Mouse (Mus musculus): ENCODE data around the gene Gm43552.
A peak's percentile ranks its signal among the peaks of the same experiment; 100 is the strongest.
"Not testable (repeated sequence)": the region's sequence is repeated elsewhere in the genome, so short reads cannot be mapped to it uniquely, and the experiment has no call there.

Gm43552 gene

DNA sequence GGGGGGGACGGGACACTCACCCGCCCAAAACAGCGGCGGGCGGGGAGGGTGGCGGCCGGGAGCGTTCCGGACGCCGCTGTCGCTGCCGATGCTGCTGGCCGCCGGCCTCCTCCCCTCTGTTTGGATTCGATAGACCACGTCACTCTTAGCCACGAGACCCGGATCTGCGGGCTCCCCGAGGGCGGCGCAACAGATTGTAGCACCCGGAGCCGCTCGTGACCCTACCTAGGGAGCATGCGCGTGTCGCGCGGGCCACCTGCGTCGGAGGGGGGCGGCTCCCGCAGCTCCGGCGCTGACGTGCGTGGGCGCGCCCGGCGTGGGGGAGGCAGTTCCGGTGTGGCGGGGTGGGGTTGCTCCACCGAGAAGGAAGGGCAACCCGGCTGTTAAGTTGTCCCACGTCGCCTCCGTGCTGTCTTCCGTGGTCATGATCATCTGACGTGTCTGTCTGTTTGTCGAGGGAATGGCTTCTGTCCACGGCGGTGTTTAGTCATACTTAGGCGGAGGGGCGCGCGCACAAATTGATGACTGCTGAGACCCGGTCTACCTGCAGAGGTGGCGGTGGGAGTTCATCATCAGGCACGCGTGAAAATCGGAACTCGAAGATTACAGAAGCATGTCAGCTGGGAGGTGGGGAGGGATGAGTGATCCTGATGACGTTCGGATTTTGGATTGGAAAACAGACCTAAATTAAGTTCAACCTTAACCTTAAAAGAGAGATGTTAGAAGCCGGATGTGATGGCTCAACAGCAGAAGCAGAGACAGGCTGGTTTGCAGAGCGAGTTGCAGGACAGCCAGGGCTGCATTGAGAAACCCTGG lies at the start of gene Gm43552:
Gene Gm43552, minus strand, starts transcription at position 118 of the 816 bp plus-strand sequence.
- peak; percentile 95 for DNase-seq

DNA sequence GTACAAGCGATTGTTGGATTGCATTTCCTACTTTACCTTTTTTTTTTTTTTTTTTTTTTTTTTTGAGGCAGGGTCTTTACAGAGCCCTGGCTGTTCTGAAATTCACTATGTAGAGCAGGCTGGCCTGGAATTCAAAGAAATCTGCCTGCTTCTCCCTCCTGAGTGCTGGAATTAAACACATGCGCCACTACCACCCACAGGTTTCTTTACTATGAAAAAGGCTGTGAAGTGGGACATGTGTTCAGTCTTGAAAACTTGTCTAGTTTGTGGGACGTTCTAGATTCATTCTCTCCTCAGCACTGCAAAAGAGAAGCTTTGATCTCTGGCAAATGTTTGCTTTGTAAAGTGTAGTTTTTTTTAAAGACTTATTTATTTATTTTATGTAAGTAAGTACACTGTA lies 49.3 kb upstream of the Gm43552 start:
- DNase-seq, result no peak

DNA sequence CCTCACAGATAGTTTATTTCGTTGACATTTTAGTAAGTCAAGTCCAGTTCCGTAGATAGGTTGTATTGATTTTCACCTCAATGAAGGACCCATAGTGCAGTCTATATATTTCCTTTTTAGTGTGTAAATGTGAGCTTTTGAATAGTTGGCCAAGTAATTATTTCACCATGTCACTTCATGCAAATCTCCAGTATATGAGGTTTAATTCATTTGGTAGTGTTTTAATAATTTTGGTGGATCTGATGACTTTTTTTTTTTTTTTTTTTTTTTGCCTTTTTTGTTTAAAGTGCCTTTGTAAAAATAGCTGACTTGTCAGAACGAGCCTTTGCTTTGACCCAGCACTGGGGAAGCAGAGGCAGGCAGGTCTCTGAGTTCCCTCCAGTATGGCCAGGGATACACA lies 47.2 kb upstream of the Gm43552 start:
- no peak for DNase-seq

DNA sequence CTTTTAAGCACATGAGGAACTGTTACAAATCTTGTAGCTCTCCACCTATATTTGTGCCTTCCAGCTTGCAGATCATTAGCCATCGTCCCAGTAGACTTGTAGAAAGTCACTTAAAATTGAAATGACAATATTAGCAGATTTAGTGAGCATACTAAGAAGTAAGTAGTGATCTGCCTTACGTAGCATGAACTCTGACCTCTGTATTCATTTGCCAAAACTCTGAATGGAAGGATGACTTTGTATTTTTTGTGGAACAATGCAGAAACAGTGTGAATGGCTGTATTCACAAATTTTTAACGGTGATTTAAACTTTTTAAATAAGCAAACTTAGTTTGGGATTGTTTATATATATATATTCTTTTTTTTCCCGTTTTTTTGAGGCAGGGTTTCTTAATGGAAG lies 46.2 kb upstream of the Gm43552 start:
- DNase-seq, result no peak

DNA sequence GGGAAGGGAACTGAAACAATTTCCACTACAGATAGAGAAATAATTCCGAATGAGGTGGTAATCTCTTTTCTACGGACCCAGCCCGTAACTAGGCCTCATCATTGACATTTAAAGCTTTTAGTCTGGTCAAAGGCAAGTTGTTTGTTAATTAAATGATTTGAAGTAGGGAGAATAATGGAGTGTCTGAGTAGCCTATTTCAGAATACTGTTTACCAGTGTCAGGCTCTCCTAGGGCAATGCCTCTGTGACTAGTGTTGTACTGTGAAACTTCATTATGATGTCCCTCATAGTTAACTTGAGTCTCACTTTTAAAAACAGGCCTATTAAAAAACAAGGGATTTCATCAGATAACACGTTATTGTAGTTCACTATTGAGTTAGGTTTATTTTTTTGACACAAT lies 45.5 kb upstream of the Gm43552 start:
- no peak for DNase-seq

DNA sequence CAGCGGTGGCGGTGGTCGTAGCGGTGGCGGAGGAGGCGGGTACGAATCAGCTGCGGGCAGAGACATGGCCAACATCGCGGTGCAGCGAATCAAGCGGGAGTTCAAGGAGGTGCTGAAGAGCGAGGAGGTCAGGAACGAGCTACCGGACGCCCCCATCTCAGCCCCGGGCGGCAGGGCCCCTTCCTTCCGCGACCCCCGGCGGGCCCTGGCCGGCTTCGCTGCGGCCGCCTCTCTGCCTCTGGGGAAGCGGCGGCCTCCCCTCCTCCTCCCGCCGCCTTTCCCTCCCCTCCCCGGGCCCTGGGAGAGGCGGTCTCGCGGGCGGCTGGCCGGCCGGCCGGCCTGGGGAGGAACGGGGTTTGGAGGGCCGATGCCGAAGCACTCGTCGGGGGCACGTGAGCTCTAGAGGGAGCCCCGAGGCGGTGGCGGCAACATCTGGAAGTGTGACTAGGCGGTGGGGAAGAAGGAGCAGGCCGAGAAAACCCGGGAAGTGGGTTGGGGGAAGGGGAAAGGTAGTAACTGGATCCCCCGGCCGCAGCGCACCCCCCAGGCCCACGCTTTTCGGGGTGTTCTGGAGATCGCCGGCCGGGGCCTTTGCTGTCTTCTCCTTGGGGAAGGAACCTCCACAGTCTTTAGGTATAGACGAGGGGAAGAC lies 44.9 kb upstream of the Gm43552 start:
- peak; percentile 52 for DNase-seq

DNA sequence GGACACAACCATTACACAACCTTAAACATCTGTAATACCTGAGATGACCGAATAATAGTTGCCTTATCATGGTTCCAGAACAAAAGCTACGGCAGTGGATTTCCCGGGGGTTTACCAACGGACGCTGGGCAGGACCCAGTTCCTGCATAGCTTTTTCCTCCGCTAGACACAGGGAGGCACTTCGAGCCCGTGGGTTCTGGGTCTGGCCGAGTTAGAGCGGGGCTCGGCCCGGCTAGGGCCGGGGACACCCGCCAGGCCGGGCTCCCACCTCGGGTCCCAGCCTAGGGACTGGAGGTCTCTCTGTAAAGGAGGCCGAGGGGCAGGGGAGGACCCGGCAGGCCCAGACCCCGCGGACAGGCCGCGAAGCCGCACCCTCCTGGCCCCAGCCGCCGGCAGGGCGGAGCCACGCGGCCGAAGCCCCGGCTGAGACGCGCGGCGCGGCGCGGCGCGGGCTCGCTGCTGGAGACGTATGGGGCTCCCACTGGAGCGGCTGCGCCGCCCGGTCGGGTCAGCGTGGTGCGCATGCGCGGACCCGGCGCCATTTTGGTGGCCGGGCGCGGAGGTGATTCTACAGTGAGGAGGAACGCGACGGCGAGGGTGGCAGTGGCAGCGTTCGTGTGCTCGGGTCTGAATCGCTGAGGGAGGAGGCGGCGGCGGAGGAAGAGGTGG lies 44.3 kb upstream of the Gm43552 start, which contains the start of the genes Smim14 and Ube2k:
Gene Smim14, minus strand, starts transcription at position 434 of the 669 bp plus-strand sequence.
Gene Ube2k, plus strand, starts transcription at position 483 of the 669 bp plus-strand sequence.
- peak; percentile 95 for DNase-seq

DNA sequence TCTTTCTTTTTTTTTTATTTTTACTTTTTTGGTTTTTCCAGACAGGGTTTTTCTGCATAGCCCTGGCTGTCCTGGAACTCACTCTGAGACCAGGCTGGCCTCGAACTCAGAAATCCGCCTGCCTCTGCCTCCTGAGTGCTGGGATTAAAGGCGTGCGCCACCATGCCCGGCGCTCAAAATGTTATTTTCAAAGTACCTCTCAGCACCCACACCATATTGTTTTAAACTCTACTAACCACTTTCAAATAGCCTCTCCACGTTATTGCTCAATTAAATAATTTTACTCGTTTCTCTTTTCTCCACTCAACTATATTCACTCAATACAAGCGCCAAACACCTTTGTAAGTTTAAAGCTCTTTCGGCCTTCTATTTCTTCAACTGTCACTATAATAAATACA lies 43.4 kb upstream of the Gm43552 start:
- not testable (repeated sequence) for DNase-seq

DNA sequence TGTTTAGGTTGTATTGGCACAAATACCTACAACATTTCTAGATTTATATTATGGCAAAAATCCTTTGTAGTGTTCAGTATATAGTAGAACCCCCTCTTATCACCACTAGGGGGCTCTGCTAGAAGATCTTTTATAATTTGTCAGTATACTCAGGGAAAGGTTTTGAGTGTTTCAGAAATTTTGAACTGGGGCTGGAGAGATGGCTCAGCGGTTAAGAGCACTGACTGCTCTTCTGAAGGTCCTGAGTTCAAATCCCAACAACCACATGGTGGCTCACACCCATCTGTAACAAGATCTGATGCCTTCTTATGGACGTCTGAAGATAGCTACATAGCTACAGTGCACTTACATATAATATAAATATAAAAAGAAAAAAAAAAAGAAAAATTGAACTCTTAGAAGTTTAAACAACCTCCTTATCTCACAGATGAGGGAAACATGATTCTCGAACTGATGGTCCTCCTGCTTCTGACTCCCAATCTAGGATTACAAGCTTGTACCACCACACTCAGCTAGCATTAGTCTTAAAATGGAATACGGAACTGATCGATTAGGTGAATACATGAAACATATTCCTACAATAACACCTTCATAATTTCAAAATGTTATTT lies 42.9 kb upstream of the Gm43552 start:
- peak; percentile 56 for DNase-seq

DNA sequence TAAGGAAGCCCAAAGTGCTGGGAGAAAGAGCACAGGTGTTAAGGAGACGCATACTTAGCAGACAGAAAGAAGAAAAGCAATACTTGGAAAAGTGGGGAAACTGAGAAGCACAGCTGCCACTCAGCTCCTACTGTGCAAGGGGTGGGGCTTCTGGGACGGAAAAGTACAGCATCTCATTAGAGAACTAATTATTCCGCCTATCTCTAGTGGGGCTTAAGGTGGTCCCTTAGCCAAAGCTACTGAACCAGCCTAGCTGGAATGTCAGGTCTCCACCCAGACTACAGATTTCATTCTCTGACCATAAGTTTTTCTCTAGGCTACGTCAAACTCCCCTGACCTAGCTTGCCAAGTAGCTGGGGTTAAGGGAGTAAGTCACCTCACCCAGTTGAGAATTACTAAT lies 41.9 kb upstream of the Gm43552 start:
- DNase-seq, result no peak

DNA sequence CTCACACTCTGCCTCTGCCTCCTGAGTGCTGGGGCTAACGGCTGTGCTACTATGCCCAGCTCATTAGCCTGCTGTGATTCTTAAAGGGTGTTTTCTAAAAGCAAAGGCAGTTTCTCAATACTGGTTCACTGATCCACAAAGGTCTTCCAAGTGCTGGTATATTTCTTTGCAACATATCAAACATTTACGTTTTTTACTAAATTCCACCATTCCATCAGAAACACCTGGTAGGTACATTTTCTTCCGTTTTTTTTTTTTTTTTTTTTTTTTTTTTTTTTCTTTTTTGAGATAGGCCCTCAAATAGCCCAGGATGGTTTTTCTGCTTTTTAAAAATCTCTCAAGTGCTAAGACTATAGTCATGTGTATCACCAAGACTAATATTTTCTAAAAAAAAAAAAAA lies 38.6 kb upstream of the Gm43552 start:
- no peak for DNase-seq

DNA sequence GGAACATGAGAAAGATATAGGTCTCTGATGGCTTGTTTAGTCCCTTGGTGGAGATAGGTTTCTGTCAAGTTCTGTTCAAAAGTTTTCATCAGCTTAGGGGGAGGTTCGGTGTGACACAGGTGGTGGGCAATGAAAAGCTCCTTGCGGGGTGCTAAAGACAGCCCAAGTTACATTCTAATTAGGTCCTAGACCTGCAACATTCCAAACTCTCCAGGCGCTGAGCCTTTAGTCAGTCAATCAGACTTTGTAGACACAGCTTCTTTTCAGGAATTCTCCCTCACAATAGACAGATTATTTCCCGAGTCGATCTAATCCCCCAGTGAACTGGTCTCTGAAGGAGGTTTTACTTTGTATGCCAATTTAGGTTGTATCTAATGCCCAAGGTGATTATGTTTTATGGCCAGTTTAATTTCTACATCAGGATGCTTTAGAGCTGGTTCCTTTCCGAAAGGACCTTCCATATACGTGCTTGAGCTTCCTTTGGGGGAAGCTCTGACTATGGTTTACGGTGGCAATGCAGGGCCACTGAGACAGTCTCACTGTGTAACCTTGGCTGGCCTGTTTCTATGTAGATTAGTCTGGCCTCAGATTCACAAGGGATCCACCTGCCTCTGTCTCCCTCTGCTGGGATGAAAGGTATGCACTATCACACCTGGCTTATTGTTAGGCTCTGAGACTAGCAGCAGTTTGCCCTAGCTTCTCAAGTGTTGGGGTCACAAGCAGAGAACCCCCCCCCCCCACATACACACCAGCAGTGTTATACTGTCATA lies 33.2 kb upstream of the Gm43552 start:
- peak; percentile 20 for DNase-seq

DNA sequence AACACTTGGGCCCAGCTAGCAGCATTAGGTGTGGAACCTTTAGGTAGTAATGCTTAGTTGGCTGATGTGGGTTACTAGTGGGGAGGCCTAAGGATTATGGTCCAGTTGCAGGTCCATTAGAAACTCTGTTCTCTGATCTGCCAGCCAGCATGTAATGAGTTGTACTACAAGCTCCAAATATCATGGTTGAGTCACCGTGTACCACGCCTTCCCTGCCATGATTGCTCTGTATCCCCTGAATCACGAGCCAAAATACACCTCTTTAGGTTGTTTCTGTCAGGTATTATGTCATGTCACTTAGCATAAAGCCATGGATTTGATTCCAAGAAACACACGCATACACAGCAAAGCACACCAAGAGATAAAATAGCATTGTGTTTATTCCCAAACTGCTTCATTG lies 32.2 kb upstream of the Gm43552 start:
- no peak for DNase-seq

DNA sequence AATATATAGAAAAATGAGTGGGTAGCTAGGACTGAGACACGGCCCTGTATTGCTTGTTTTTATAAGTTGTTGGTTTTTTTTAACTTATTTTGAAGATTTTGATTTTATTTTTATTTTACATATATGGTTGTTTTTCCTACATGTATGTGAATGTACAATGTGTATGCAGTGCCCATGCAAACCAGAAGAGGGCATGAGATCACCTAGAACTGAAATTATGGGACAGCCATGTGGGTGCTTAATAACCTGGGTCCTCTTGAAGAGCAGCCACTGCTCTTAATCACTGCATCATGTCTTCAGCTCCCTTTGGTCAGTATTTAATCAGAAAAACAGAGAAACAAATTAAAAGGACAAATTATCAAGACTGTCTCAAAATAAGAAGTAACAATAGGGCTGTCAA lies 29.2 kb upstream of the Gm43552 start:
- peak; percentile 18 for DNase-seq

DNA sequence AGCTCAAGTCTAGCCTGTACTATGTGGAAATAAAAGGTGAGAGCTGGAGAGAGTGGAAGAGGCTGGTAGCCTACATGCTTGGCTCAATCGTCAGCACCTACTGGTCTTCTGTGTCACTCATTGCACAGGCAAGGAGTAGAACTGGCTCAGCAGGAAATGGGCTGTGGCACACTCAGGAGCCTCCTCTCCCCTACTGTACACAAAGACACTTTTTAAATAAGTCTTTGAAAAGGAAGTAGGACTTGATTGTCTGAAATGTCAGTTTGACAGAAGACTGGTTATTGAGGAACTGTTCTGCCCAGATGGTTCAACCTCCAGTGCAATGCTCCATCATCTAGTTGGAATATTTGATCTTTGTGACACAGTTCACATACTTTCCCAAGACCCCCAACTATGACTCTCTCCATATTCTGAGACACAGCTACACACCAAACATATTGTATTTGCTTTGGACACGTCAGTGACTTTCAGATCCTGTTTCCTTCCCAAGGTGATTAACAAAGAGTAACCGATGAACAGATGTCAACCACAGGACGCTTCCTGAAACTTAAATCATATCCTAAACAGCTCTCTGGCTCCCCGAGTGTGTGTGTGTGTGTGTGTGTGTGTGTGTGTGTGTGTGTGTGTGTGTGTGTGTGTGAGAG lies 22.1 kb upstream of the Gm43552 start:
- DNase-seq, result peak; percentile 36

DNA sequence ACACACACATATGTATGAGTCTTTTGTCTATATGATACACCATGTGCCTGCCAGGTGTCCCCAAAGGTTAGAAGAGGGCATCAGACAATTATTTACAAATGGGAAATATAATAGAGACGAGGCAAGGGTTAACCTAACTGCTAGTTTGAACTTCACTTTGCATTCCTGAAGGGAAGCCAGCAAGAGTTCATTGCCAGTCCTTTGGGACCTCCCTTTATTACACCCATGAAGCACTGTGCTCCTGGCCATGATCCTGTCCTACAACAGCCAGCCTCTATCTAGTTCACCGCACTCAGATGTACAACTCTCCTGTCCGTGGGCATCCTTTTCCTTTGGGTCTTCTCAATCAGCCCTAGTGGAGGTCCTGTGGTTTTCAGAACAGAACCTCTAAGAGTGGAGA lies 20.9 kb upstream of the Gm43552 start:
- no peak for DNase-seq

DNA sequence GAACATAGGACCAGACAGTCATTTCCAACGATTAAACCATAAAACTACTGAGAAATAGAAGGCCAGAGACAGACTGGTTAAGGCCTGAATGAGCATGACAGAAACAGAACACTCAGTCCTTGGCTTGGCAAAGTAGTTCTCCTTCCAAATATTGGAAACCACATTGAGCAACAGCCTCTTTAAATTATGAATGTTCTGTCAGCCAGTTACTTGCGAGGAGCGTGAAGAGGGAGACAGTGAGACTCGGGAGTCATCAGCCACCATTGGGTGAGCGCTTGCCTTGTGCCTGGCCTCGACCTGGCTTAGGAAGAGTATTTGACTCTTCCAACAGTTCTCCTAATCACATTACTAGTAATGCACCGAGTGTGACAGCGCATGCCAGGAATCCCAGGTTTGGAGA lies 15.8 kb upstream of the Gm43552 start:
- DNase-seq, result no peak

DNA sequence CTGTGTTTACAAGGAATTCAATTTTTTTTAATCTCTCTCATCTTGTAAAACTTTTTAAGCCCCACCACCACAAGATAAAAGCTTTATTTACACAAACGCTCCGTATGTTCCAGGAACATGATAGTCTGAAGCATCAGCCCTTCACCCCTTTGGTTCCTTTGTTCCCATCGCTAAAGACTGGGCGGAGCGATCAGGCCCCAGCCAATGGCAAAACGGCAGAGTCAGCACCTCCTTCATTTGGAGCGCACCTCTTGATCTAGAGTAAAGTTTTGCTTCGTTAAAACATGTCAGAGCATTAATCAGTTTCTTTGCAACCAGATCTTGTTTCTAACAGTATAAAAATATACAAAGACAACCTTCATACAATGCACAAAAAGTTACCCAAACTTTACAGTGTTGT lies 13.2 kb upstream of the Gm43552 start:
- peak; percentile 49 for DNase-seq

DNA sequence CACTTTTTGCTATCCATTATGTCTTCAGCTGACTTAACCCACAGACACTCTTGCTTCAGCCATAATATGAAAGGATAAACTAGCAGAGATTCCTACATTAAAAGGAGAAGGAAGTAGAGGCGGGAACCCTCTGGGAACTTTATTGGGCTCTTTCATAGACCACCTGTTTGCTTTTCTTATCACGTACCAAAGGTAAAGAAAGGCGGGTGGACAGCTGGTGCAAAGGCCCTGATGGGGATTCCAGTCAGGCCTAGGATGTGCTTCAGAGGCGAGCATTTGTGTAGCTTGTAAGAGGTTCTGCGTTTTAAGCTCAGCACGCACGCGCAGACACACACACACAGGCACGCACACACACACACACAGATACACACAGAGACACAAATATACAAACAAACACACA lies 8.8 kb upstream of the Gm43552 start:
- DNase-seq, result no peak

DNA sequence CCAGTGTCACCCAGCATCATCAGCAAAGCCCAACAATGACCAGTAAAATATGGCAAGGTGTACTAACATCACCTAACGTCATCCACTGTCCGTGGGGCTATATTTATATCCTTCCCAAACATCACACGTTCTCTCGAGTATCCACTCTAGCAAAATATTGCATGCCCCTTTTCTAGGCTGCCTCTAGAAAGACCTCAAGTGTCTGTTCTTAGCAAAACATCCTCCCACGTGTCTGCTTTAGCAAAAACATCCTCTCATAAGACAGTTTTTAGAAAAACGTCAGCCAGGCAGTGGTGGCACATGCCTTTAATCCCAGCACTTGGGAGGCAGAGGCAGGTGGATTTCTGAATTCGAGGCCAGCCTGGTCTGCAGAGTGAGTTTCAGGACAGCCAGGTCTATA lies 7.6 kb upstream of the Gm43552 start:
- no peak for DNase-seq

DNA sequence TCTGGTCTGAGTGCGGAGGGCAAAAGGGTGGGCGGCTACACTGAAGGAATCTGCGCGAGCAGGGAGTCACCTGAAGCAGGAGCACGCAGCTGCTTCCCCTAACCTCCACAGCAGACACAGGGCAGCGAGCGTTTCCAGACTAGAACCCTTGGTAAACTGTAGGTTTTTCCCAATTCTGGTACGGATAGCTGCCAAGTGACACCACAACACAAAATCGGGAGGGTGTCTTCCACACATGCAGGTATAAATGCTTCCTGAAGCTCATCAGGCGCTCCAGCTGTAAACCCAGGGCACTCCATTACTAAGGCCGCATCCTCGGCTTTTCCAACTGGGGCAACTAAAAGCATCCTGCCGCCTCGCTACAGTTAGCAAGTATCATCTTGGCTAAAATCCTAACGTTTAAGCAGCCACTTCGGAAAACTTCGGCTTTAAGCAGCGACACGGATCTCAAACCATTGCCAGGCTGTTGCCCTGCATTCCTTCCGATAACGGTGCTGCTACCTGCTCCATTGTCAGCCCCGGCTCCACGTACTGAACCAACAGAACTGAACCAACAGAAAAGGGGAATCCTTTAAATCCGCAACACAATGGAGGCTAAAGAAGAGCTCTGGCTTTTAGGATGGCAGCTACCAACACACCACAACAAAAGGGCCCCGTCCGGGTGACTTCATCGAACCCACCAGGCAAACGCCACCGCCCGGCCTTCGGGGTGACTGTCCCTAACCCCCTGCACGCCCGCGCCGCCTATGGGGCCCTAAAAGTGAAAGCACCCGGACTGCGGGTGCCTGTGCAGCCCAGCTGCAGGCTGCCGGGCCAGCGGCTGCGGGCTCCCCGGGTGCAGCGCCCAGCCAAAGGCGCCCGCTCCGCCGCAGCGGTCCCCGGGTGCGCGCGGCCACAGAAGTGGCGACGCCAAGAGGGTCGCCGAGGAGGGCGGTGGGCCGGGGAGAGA lies 592 bp downstream of the Gm43552 start:
- peak; percentile 77 for DNase-seq

Data from thymus, postnatal 25 days (tissue).